Mouse (Mus musculus) bone marrow, adult 2 months (tissue): ENCODE results near the gene Prpf38b. TPM values are rescaled to one million over a fixed set of nuclear protein-coding genes. Genes with fewer than 3 reads are reported as not detected.
"Not testable (repeated sequence)": the region's sequence is repeated elsewhere in the genome, so short reads cannot be mapped to it uniquely, and the experiment has no call there.

Experiments
- H3K27ac ChIP-seq: fragments of 200-500 bp; 2 replicates; pipeline ENCODE4 v1.5.1; 2012; ENCODE audit warnings: low read depth, mild to moderate bottlenecking, control low read depth, inconsistent platforms, low read length; ENCODE audit not compliant: control insufficient read depth, poor library complexity, insufficient read depth
- H3K4me1 ChIP-seq: fragments of 200-500 bp; 2 replicates; pipeline ENCODE4 v1.6.1; 2011; ENCODE audit warnings: low read length; ENCODE audit not compliant: control insufficient read depth, insufficient read depth
- H3K4me3 ChIP-seq: fragments of 200-500 bp; replicated peaks from 2 replicates; pipeline ENCODE3; 2011; ENCODE audit warnings: mild to moderate bottlenecking, low read depth, low read length, control low read depth; ENCODE audit not compliant: control insufficient read depth
- CTCF ChIP-seq: fragments of 200-500 bp; IDR thresholded peaks from 2 replicates; pipeline ENCODE4 v1.5.1; 2011; ENCODE audit warnings: low read length, control low read depth; ENCODE audit not compliant: control insufficient read depth, insufficient read depth
- POLR2A ChIP-seq: fragments of 200-500 bp; IDR thresholded peaks from 2 replicates; pipeline ENCODE4 v1.6.1; 2011; ENCODE audit warnings: low read depth, mild to moderate bottlenecking, control low read depth, low read length, borderline replicate concordance; ENCODE audit not compliant: control insufficient read depth
- WGBS: fragments of 180-500 bp; shearing (Covaris S2); methylation state at CpG from one replicate; pipeline ENCODE4 v1.1.7; 2018; 5-methylcytosine and 5-hydroxymethylcytosine counted together
- polyA plus RNA-seq: library from polyadenylated mRNA; stranded (reverse); fragments of >200 nt; gene quantifications from 2 replicates; pipeline ENCODE4 v1.2.4, GENCODE M21; 2011; ENCODE audit warnings: low replicate concordance; ENCODE audit not compliant: missing spikeins, insufficient read depth, insufficient read length

The Prpf38b gene
- polyA plus RNA-seq, 1 experiment, result 184 TPM

DNA sequence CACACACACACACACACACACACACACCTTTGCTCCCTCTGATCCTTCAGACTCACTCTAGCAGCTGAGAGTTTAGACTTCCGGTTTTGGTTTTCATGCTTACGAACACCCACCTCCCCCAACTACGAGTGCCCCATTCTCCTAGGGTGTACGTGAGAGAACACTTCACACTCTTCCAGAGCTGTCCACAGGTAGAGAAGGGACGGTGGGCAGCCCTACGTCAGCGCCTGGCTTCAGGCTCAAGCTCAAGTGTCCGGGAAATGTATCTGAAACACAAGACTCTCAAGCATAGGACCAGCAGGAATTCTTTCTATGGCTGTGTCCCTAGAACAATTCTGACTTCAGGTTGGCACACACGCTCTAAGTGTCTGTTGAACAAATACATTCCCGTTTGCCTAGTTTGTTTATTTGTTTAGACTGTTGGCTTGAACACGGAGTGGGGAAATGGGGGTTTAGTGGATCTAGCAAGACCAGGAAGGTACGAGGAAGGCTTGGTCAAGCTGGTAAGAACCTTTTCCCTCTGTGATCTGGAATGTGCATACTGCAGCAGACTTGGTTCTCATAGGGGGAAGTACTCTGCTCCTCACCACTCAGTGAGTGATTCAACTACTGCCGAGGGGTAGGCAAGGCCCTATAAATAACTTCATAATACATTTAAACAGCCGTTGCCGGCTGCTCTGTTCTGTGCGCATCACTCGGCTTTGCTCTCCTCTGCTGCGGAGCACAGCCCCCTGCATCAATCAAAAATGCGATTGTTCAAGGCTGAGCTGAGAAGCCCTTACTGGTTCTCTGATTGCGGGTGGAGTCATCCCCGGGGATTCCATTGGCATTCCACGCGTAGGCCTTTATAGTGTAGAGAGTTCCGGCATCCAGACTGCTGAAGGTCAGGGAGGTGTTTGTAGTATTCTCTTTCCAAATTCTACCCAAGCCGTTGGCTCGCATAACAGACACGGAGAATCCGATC, 30.7 kb downstream of the Prpf38b start:
- peaks cover 3% of the 10 kb centered on the region; the same call in 1 of the 2 replicates for H3K4me1 ChIP-seq
- peak overlapping the region; percentile 62 for H3K4me3 ChIP-seq
- 50% methylated on average over 28 of the region's 28 CpGs for WGBS
- TF ChIP-seq POLR2A, result no peak
- TF ChIP-seq CTCF, result no peak
- peak overlapping the region; percentile 62 for H3K27ac ChIP-seq

DNA sequence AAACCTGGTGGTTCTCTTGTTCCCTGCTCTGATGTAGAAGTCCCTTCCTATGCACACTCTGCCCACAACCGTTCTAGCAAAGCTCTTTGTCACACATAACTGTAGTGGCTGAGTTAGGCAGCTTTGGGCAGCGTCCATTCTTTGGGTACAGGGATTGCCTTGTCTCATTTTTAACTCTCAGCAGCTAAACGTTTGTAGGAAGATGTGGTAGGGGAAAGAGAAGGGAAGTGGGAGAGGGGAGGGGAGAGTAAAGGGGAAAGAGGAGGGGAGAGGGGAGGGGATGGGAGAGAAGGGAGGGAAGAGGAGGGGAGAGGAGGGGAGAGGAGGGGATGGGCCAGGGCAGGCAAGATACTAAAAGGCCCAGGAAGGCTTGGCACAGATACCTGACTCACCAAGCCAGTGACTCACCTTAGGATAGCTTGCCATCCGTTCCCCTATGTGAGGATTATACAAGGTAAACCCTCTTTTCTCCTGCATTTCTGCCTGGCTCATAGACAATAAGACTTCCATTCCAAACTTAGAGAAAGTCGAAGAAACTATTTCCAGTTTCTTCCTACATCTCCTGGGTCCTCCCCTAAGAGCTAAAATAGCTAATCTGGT, 31.6 kb downstream of the Prpf38b start:
- TF ChIP-seq POLR2A, result no peak
- TF ChIP-seq CTCF, result no peak
- no peak overlapping the region for H3K4me3 ChIP-seq
- peaks cover 2% of the 10 kb centered on the region; the same call in 1 of the 2 replicates for H3K4me1 ChIP-seq
- 20% methylated on average over 5 of the region's 5 CpGs for WGBS
- no peak overlapping the region for H3K27ac ChIP-seq

DNA sequence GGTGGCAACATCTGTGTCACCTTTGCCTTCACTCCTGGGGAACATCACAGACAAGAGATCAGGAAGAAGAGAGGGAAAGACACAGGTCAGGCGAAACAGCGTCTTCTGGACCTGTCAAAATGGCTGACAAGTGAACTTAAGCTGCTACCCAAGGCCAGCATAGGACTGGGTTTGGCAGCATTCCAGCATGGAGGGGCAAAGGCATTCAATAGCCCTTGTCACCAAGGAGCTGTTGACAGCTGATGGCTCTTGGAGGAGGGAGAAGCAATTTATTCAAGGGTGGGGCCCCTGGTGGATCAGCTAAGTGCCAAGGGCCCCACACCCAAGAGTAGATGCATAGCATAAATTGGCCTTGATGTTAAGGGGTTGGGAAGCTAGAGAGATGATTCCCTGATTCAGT, 32.4 kb downstream of the Prpf38b start:
- no peak for TF ChIP-seq POLR2A
- TF ChIP-seq CTCF, result no peak
- Histone ChIP-seq H3K4me1 (peaks cover 2% of the 10 kb centered on the region; the same call in 1 of the 2 replicates), H3K4me3 (no peak overlapping the region), H3K27ac (no peak overlapping the region)
- WGBS, result 86% methylated on average over 2 of the region's 2 CpGs

DNA sequence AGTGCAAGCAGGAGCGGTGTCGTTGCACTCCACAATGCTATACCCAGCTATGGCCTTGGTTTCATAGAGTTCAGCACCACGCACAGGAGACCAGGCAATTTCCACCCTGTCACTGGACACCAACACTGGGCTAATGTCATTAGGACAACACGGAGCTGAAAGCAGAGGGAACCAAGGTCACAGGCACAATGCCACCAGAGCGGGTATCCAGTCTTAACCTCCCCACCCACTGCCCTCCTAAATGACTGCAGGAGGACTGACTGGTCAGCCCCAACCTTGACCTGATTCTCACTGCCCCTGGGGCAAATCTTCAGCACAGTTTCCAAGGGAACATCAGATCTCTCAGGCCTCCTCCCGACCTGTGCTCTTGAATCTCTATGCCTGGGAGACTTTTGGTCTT, 40.9 kb downstream of the Prpf38b start:
- 85% methylated on average over 6 of the region's 6 CpGs for WGBS
- TF ChIP-seq POLR2A, result no peak
- TF ChIP-seq CTCF, result no peak
- Histone ChIP-seq H3K4me1 (no peaks in the 10 kb centered on the region; the same call in 1 of the 2 replicates), H3K27ac (no peak overlapping the region), H3K4me3 (no peak overlapping the region)

DNA sequence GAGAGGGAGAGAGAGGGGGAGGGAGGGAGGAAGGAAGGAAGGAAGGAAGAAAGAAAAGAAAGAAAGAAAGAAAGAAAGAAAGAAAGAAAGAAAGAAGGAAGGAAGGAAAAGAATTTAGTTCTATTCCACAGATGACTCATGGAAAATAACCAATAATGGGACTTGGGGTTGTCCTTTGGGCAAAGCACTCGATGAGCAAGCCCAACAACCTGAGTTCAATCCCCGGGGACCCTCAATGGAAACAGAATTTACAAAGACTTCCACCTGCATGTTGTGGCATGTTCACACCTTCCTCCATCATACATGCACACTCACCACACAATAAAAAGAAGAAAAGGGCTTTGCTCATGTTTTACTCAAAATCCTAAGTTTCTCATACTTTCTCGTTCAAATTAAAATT, 44.1 kb downstream of the Prpf38b start:
- H3K4me1 ChIP-seq, result no peaks in the 10 kb centered on the region; the same call in 1 of the 2 replicates
- no peak overlapping the region for H3K4me3 ChIP-seq
- no peak overlapping the region for H3K27ac ChIP-seq
- 79% methylated on average over 3 of the region's 3 CpGs for WGBS
- TF ChIP-seq POLR2A (no peak), CTCF (no peak)

DNA sequence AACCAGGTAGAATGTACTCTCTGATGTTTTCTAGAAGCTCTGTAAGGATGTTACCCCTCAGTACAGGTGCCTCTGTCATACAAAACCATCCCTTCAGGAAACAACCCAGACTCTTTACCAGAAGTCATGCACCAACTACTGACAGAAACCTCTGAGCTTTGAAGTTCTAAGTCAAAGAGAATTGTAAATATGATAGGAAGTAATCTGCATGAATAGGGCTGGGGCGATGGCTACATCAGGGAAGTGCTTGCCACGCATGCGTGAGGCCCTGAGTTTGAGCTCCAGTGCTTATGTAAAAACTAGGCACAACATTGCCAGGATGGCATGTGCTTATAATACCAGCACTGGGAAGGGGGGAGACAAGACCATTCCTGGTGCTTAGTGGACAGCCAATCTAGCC, 45.9 kb downstream of the Prpf38b start:
- no peak overlapping the region for H3K27ac ChIP-seq
- 68% methylated on average over 3 of the region's 3 CpGs for WGBS

DNA sequence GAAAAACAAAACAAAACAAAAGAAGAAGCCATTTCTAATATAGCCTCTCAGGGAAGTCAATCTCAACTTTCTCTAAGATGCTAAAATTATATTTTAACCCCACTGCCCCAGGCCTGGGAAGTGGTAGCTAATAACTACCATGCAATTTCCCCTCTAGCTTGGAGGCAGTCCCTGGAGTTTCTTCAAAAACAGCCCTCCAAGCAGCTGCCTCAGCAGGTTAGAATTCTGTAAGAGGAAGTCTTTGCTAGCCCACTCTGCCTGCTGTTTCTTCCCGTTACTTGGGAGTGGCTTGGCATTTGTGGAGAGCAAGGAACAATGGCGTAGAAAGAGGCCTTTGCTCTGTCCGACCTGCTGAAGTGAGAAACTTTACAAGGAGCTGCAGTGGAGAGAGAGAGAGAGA, 46.4 kb downstream of the Prpf38b start:
- Histone ChIP-seq H3K4me3 (no peak overlapping the region), H3K27ac (no peak overlapping the region), H3K4me1 (no peaks in the 10 kb centered on the region; the same call in 1 of the 2 replicates)
- TF ChIP-seq CTCF (no peak), POLR2A (no peak)
- WGBS, result 23% methylated on average over 3 of the region's 3 CpGs

More for the DNA sequence above, 45.9 kb downstream of the Prpf38b start:
- TF ChIP-seq CTCF, result no peak
- no peak for TF ChIP-seq POLR2A
- H3K4me1 ChIP-seq, result no peaks in the 10 kb centered on the region; the same call in 1 of the 2 replicates
- H3K4me3 ChIP-seq, result no peak overlapping the region

DNA sequence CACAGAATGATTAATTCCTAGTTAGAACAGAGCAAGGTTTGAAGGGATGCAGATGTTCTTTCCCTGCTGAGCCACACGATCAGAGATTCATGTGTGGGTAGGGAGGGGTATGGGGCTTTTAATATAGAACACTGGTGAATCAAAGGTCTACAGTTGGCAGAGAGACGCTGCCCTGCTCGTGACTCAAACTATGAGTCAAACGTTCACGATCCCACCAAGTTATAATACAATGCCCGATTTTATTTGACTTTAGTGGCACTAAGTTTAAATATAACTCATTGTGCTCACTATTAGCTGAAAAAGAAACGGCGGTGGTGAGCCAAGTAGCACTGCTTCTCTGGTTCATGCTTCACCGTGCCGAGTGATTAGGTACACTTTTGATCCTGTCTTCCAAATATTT, 48.4 kb downstream of the Prpf38b start:
- no peaks in the 10 kb centered on the region; the same call in 1 of the 2 replicates for H3K4me1 ChIP-seq
- WGBS, result 83% methylated on average over 10 of the region's 10 CpGs
- no peak overlapping the region for H3K4me3 ChIP-seq
- no peak overlapping the region for H3K27ac ChIP-seq
- TF ChIP-seq CTCF (no peak), POLR2A (no peak)

DNA sequence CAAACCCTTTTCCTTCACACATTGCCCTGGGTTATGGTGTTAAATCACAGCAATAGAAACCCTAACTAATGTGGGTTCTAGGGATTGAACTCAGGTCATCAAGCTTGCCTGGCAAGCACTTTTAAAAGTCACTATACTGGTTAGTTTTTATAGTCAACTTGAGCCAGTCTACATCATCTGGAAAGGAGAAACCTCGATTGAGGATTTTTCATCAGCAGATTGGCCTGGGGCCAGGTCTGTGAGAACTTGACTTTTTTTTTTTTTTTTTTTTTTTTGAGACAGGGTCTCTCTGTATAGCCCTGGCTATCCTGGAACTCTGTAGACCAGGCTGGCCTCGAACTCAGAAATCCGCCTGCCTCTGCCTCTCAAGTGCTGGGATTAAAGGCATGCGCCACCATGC, 49.2 kb downstream of the Prpf38b start:
- not testable (repeated sequence) for H3K4me3 ChIP-seq, H3K4me1 ChIP-seq, H3K27ac ChIP-seq
- 68% methylated on average over 4 of the region's 4 CpGs for WGBS
